Mouse (Mus musculus): ENCODE results near the gene Gtf2f2.

Gene Gtf2f2

DNA sequence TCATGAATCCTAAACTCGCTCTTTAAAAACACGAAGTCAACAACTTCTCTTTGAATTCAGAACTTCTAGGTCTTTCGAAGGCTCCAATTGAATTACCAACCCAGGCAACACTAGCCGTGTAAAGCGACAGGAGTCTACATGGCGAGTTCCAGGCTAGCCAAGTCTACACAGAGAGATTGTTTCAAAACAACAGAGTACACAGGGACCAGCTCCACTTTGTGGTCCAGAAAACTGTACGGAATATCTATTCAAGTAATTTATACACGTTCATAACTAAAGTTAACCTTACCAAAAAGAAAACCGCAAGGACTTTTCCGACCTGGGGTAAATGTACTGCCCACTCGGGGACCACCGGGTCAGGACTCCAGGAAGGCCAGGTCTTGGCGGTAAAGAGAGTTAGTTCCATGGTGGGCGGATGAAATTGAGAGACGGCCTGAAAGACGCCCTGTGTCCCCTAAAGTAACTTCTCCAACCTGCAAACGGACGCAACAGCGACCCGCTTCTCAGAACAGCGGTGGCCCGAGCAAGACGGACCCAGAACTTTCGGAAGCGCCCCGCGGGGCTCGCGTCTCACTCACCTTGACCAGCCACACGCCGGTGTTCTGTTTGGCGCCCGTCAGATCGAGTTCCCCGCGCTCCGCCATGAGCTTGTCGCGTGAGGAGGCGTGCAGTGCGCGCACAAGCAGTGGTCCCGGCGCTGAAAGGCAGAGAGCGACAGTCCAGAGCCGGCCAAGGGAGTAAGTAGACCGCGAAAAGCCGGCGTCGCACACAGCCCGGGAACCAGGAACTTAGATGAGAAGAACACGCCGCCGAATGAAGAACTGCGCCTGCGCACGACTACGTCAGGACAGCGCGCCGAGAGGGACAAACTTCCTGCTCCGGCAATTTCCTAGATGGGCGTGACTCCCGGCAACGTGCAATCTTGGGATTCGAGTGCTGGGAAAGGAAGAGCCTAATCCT is at the start of gene Gtf2f2:
Gtf2f2 (minus strand) TSS at position 764 of the 960 bp plus-strand sequence.
- DNase-seq = peak; percentile 95

DNA sequence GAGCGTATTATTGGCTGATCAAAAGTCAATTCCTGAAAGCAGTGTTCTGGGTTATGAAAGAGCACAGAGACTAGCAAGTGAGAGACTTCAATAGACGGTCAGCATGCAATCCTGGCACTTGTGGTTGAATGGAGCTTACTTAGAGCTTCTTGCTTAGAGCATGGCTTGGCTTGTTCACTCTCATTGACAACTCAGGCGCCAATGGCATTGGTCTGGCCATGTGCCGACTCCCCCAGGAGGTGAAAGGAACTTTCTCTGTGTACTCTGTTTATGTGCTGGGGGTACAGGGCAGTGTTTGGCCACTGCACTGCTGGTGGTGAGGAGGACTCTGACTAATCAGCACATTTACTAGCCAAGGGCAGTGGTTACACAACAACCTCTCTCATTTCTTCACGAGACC is 48.8 kb upstream of the Gtf2f2 start:
- no peak for DNase-seq

DNA sequence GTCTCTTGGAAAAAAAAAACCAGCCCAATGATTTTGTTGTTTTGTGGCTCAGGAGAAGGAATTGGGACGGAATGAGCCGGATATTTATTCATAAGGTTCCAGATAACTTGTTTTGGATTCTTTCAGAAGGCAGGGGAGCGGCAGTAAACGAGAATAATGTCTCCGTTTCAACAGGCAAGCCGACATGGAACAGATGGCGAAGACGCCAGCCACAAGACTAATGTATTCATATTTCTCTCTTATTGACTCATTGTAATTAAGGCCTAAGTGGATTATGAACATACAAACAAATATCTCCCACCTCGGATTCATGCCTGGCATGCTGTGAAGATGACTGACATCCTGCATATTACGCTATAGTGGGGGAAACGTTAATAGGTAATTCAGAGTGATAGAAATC is 43.1 kb upstream of the Gtf2f2 start:
- DNase-seq = peak; percentile 23

- no peak for DNase-seq
Observed at GRCm38 (mm10) chr14:76051966-76052365, 41.3 kb upstream of the Gtf2f2 start.

DNA sequence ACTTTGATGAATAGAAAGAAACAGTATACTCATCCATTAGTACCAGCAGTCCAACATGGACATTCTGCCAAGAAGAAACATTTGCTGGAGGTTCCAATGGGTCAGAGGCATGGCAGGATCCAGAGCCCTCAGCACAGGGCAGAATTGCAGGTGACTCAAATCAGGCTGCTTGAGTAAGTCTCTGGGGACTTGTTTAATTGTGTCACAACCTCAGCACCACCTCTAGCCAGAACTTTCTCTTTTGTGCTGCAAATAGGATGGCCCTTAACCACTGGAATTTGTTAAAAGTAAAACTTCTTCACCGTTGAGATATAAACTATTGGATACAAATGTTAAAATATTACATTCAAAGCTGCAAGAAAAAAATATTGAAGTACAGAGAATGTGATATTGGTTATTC is 35.1 kb upstream of the Gtf2f2 start:
- no peak for DNase-seq

DNA sequence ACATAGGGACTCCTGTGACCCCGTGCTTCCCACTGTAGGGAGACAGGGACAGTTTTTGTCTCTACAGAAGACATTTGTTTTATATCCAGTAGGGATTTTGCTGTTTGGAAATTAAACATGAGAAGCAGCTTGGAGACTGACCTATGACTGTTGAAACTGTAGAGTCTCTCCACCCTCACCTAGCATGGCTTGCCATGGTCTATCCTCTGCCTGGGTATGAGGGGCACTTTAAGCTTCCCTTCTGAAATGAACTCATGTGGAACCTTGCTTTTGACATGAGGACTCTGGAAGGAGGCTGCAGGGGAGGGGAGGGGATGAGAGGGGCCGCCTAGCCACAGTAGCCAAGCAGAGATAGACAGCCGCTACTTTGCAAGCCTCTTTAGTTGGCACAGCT is 33.5 kb upstream of the Gtf2f2 start:
- no peak for DNase-seq

- DNase-seq = no peak
Observed at GRCm38 (mm10) chr14:76043251-76044163, 32.8 kb upstream of the Gtf2f2 start.

DNA sequence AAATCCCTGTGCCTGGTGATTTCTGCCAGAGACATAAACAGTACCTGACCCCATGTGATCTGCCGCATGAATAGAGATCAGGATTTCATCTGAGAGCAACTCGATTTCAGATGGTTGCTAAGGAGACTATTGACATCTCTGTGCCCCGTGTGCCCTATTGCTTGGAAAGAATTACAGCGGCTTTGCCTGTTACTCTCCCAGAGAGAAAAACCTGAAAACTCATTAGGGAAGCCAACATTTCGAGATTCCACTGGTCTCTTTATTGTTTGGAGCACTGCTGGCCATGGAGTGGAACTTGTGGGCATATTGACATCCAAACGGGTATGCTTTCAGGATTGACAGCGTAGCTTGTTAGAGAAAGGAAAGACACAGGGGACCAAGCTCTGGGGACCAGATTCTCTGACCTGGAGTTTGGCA is 22.6 kb upstream of the Gtf2f2 start:
- no peak for DNase-seq

DNA sequence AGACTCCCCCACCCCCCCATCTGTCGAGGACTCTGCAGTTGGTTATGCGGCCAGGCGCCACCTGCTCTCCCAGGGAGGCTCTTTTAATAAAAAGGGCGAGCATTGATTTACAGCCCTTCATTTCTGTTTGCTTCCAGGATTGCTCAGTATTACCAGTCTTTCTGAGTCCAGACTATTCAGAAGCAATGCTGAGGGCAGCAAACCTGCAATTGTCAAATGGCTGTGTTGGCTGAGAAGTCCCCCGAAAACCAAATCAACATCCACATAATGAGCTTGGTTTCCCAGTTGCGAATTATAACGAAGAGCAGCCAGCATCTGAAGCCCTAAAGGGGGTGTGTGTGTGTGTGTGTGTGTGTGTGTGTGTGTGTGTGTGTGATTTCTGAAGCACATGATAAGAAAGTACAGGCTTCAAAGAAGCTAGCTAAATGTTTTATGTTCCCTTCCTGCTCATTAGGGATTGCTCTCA is 22.0 kb upstream of the Gtf2f2 start:
- no peak for DNase-seq

GRCm38 (mm10) chr14:76031117-76031842 is 20.6 kb upstream of the Gtf2f2 start:
- DNase-seq = peak; percentile 57

DNA sequence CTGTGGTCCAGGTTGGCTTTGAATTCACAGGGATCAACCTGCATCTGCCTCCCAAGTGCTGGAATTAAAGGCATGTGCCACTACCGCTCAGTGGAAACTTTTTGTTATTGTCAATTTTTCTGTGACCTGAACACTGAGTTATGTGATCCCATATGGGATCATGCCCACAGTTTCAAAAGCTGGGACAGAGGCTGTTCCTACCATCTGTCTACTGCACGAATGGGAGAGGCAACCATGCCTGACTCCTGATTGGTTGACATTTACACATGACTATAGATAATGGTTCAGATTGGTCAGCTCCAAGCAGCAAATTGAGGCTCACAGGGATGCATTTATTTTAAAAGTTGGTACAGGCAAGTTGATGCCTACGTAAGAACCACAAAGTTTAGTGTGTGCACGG is 14.0 kb upstream of the Gtf2f2 start:
- DNase-seq = no peak

GRCm38 (mm10) chr14:76020927-76021719 is 10.5 kb upstream of the Gtf2f2 start:
- DNase-seq = no peak

GRCm38 (mm10) chr14:76020259-76020785 is 9.7 kb upstream of the Gtf2f2 start:
- DNase-seq = no peak

DNA sequence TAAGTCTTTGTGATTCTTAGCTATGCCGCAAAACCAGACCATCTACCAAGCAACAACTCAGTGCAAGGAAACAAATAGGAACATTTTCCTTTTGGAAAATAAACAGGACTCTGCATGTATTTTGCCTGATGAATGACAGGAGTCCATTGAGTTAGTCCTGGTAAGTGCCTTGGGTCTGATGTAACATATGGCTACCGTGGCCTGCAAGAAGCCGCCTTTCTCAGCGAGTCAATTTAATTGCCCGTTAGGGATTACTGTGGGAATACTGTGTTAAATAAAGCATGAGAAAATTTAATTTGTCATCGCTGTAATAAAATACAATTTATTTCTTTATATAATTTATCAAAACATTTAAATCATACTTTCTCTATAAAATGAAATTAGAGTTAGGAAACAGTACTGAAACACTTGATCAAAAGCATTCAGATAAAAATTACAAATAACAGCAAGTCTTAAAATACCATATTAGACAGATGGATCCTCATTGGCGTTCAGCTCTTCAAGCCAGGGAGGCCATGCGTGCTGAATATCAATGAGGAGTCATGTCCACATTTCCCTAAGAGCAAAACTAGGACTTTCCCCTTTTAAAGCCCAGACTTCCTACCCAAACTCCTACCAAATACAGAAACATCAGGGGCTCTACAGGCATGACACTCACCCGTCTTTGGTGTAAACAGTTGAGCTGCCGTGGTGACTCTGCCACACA is 7.3 kb upstream of the Gtf2f2 start:
- DNase-seq = no peak

DNA sequence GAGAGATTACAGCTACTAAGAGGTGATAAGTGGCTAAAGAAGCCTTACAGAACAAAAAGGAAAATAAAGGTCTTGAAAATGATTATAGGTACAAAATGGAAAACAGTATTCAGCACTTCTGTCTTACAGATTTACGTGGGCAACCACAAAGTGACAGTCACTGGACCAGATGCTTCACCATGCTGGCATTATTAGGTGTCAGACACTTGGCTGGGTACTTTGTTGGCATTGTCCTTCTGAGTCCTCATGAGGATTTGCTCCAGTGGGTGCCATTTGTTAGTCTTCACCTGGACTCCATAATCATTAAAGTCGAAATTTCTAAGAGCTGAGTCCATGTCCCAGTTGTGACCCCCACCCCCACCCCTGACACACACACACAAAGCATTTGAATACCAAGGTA is 3.7 kb upstream of the Gtf2f2 start:
- no peak for DNase-seq

- no peak for DNase-seq
Observed at GRCm38 (mm10) chr14:76011062-76011457, 395 bp upstream of the Gtf2f2 start.

- DNase-seq = no peak
Observed at GRCm38 (mm10) chr14:76009185-76009584, 1.5 kb downstream of the Gtf2f2 start.

GRCm38 (mm10) chr14:76008174-76008573 is 2.5 kb downstream of the Gtf2f2 start:
- DNase-seq = no peak

- no peak for DNase-seq
Observed at GRCm38 (mm10) chr14:76005011-76005410, 5.7 kb downstream of the Gtf2f2 start.

DNA sequence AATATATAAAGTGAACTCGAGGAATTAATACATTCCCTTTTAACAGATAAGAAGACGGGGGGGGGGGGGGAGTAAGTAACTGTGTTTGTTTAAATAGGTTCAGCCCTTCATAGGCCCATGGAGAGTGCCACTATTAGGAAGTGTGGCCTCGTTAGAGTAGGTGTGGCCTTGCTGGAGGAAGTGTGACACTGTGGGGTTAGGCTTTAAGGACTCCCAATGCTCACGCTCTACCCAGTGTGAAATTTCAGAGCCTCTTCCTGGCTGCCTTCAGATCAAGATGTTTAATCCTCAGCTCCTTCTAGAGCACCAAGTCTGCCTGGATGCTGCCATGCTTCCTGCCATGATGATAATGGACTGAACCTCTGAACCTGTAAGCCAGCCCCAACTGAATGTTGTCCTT is 8.9 kb downstream of the Gtf2f2 start:
- DNase-seq = no peak

- DNase-seq = no peak
Observed at GRCm38 (mm10) chr14:75998082-75998481, 12.6 kb downstream of the Gtf2f2 start.

All from kidney, postnatal 14 days (tissue).